Mouse (Mus musculus) stomach, postnatal 0 days (tissue): ENCODE measurements around the gene Iqch.

Experiments used
- CTCF ChIP-seq: IDR thresholded peaks from 2 replicates; pipeline ENCODE4 v1.5.1; 2016; ENCODE audit warnings: antibody characterized with exemption, low read depth, mild to moderate bottlenecking, moderate library complexity
- EP300 ChIP-seq: optimal IDR thresholded peaks from 2 replicates; pipeline ENCODE3; 2016; ENCODE audit warnings: antibody characterized with exemption

DNA sequence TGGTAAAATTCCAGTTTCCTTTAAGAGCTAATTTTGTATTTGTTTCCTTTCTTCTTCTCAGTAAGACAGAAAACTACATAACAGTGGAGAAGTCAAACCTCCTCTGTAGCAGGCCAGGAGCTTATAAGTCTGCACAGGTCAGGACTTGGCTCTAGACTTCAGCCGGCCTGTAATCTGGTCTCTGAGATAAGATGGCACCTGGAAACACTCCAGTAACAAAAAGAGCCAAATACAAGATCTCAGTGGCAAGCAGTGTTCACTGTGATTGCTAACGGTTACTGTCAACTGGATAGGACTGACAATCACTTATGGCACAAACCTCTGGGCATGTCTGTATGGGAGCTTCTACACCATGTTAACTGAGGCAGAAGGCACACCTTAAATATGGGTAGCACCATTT is 229.0 kb downstream of the Iqch start:
- TF ChIP-seq EP300 (no peak), CTCF (no peak)
